Mouse (Mus musculus) urinary bladder, postnatal 4 days (tissue): ENCODE measurements around the gene Rsrc1.
A peak's percentile ranks its signal among the peaks of the same experiment; 100 is the strongest.

Experiments
- DNase-seq, 2 experiments: peaks; one replicate each; pipeline ENCODE4 v3.0.0; 2021 to 2022; ENCODE audit warnings: low spot score in 2 of 2

The Rsrc1 gene

GRCm38 (mm10) chr3:67372194-67372593, 391.0 kb downstream of the Rsrc1 start:
- no peak for DNase-seq

- DNase-seq: no peak
Observed at GRCm38 (mm10) chr3:67372781-67373180, 391.6 kb downstream of the Rsrc1 start.

- peak; percentile 80 to 87 for DNase-seq
Observed at GRCm38 (mm10) chr3:67373872-67374271, 392.7 kb downstream of the Rsrc1 start, which contains the start of gene Mlf1. TSS of gene Mlf1 (plus strand) at chr3:67374097.

- no peak for DNase-seq
Observed at GRCm38 (mm10) chr3:67374360-67374778, 393.2 kb downstream of the Rsrc1 start.

GRCm38 (mm10) chr3:67375063-67375462, 393.9 kb downstream of the Rsrc1 start, which contains the start of gene Gm17402:
TSS of gene Gm17402 (minus strand) at chr3:67375163.
- no peak for DNase-seq

GRCm38 (mm10) chr3:67378215-67378614, 397.0 kb downstream of the Rsrc1 start:
- DNase-seq: no peak
